Mouse (Mus musculus) olfactory bulb, adult 2 months (tissue): ENCODE data around the gene Il17rc.

Source experiments
- CTCF ChIP-seq: fragments of 200-500 bp; IDR thresholded peaks from 2 replicates; pipeline ENCODE4 v1.5.1; 2012; ENCODE audit warnings: low read depth, mild to moderate bottlenecking, low read length, moderate library complexity; ENCODE audit not compliant: insufficient read depth
- POLR2A ChIP-seq: fragments of 200-500 bp; IDR thresholded peaks from 2 replicates; pipeline ENCODE4 v1.6.1; 2012; ENCODE audit warnings: mild to moderate bottlenecking, low read depth, low read length, moderate library complexity; ENCODE audit not compliant: insufficient read depth

DNA sequence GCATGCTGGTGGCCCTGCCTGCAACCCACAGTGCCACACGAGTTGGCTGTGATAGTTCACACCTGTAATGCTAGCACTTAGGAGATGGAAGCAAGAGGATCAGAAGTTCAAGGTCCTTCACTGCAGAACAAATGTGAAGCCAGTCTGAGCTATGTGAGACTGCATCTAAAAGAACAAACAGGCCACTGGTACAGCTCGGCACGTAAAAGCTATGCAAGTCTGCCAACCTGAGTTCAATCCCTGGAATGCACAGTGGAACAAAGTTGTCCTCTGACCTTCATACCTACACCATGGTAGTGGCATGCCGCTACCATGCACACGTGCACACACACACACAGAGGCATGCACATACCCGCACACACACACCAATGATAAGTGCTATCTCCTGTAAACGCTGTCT, 47.0 kb upstream of the Il17rc start:
- TF ChIP-seq POLR2A = no peak
- no peak for TF ChIP-seq CTCF
